Mouse (Mus musculus) A20 (cell line): ENCODE data around the gene Klf16.
A peak's percentile ranks its signal among the peaks of the same experiment; 100 is the strongest.

Experiments used
- DNase-seq: peaks from one replicate; pipeline ENCODE4 v3.0.0-alpha.2; 2011; ENCODE audit warnings: low read depth, low spot score

Gene Klf16

GRCm38 (mm10) chr10:80575925-80576324 lies 1.2 kb downstream of the Klf16 start:
- no peak for DNase-seq

- DNase-seq: no peak
Measured at GRCm38 (mm10) chr10:80574896-80575295, 2.2 kb downstream of the Klf16 start.

- no peak for DNase-seq
Measured at GRCm38 (mm10) chr10:80573944-80574343, 3.2 kb downstream of the Klf16 start.

- DNase-seq: no peak
Measured at GRCm38 (mm10) chr10:80572477-80572876, 4.6 kb downstream of the Klf16 start.

GRCm38 (mm10) chr10:80570871-80571836 lies 6.0 kb downstream of the Klf16 start:
- DNase-seq: peak; percentile 86

- peak; percentile 52 for DNase-seq
Measured at GRCm38 (mm10) chr10:80570419-80570818, 6.7 kb downstream of the Klf16 start.

GRCm38 (mm10) chr10:80569664-80570066 lies 7.5 kb downstream of the Klf16 start:
- peak; percentile 91 for DNase-seq

- DNase-seq: no peak
Measured at GRCm38 (mm10) chr10:80568876-80569275, 8.2 kb downstream of the Klf16 start.

- peak; percentile 83 for DNase-seq
Measured at GRCm38 (mm10) chr10:80566375-80567092, 10.6 kb downstream of the Klf16 start.

- peak; percentile 98 for DNase-seq
Measured at GRCm38 (mm10) chr10:80561116-80561944, 15.8 kb downstream of the Klf16 start, which contains the start of gene Rexo1. TSS of gene Rexo1 (minus strand) at chr10:80561560.

- no peak for DNase-seq
Measured at GRCm38 (mm10) chr10:80560621-80561020, 16.5 kb downstream of the Klf16 start.

- DNase-seq: no peak
Measured at GRCm38 (mm10) chr10:80559431-80559830, 17.7 kb downstream of the Klf16 start.

GRCm38 (mm10) chr10:80557346-80557965 lies 19.7 kb downstream of the Klf16 start:
- peak; percentile 56 for DNase-seq

GRCm38 (mm10) chr10:80553997-80554396 lies 23.1 kb downstream of the Klf16 start:
- DNase-seq: no peak

GRCm38 (mm10) chr10:80553575-80553974 lies 23.5 kb downstream of the Klf16 start:
- no peak for DNase-seq

GRCm38 (mm10) chr10:80552364-80552763 lies 24.8 kb downstream of the Klf16 start:
- no peak for DNase-seq

- DNase-seq: no peak
Measured at GRCm38 (mm10) chr10:80549279-80549678, 27.8 kb downstream of the Klf16 start.

- DNase-seq: peak; percentile 46
Measured at GRCm38 (mm10) chr10:80548428-80549006, 28.6 kb downstream of the Klf16 start.

- no peak for DNase-seq
Measured at GRCm38 (mm10) chr10:80547539-80547938, 29.6 kb downstream of the Klf16 start.

- no peak for DNase-seq
Measured at GRCm38 (mm10) chr10:80546945-80547344, 30.2 kb downstream of the Klf16 start.

- no peak for DNase-seq
Measured at GRCm38 (mm10) chr10:80545590-80545989, 31.5 kb downstream of the Klf16 start.
